22 mouse cellular contexts compared by ENCODE assay signal in the genomic region with DNA sequence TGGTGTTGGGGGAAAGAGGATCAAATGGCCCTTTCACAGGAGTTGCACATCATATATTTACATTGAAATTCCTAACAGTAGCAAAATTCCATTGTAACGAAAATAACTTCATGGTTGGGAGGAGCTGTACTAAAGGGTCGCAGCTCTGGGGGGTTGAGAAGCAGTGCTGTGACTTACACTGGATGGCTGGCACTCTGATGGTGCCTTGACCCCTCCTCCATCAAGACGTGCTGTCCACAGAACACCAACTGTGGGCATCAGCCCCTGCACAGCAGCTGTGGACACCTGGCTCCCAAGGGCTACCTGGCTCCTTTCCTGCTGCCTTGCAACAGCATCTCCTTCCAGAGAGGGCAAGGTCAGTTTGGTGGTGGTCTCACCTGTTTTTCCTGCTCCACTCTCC.
DNase-seq lines count a peak whose midpoint lies in the region; ATAC-seq and TF ChIP-seq lines count a peak whose summit lies in the region.
"Had no signal": no experiment of that assay in that cellular context is flagged by ENCODE, and none has a peak within 500 bp of the region (broad histone marks: within the 10 kb centered on the region; RNA-seq: fewer than 3 reads in every experiment).

No protein-coding gene starts in this region.

- DNase-seq in heart, adult 11 months: peak; percentile 83
- no peak for DNase-seq in heart, adult 2 months
- DNase-seq in kidney, adult 2 months: no peak
- no peak for DNase-seq in kidney, postnatal 4 days
- no peak for DNase-seq in kidney, postnatal 10 days
- DNase-seq: adrenal gland, adult 2 months; adrenal gland, adult 8-10 months; adrenal gland, postnatal 10 days; adrenal gland, postnatal 14 days; adrenal gland, postnatal 25 days; adrenal gland, postnatal 36 days; B cell, adult 2 months; cerebellum, adult 11 months; cerebellum, adult 11-12 months had no signal

- H3K9me3 ChIP-seq in kidney, embryonic 14.5 days (ENCODE audit: control insufficient read depth, low read length): no peaks in the 10 kb centered on the region
- H3K9me3 ChIP-seq in kidney, embryonic 15.5 days (replicated peaks): no peaks in the 10 kb centered on the region
- no peaks in the 10 kb centered on the region for H3K9me3 ChIP-seq in kidney, embryonic 16.5 days (ENCODE audit: low read length)
- H3K9me3 ChIP-seq: G1E had no signal

- intact Hi-C loops in heart, adult 2 months (cut with DNase I): no loop called here

- WGBS in heart, adult 2 months: 80% methylated on average over 3 of the region's 3 CpGs
- WGBS in kidney, embryonic 14.5 days: 53% methylated on average over 3 of the region's 3 CpGs
- 58% methylated on average over 3 of the region's 3 CpGs for WGBS in kidney, adult 2 months
- 61% methylated on average over 3 of the region's 3 CpGs for WGBS in kidney, embryonic 15.5 days
- 50% methylated on average over 3 of the region's 3 CpGs for WGBS in kidney, embryonic 16.5 days

- TF ChIP-seq CTCF in heart, adult 2 months (IDR thresholded peaks at IDR 0.05): no peak
- no peak for TF ChIP-seq CTCF in kidney, adult 2 months (conservative IDR thresholded peaks at IDR 0.05; ENCODE audit: insufficient read depth, insufficient read length, low read depth, low read length)

- peak; percentile 39; the same call in 1 of the 2 replicates for ATAC-seq in kidney, embryonic 14.5 days (ENCODE audit: low FRiP score, low TSS enrichment)
- ATAC-seq in kidney, embryonic 15.5 days (replicated peaks; ENCODE audit: low FRiP score): peak; percentile 54; the same call in 1 of the 2 replicates
- peak; percentile 65; the same call in 1 of the 2 replicates for ATAC-seq in kidney, embryonic 16.5 days (ENCODE audit: low FRiP score, low TSS enrichment)
- ATAC-seq: activated CD4-positive, CD25-positive, alpha-beta regulatory T cell, adult 4 months; CD4-positive, CD25-positive, alpha-beta regulatory T cell, adult 4 months; Patski had no signal

- no peaks in the 10 kb centered on the region for H3K79me2 ChIP-seq in heart, adult 2 months (replicated peaks; ENCODE audit: control insufficient read depth, insufficient read depth, low read length)

- TF ChIP-seq EP300 in heart, adult 2 months (IDR thresholded peaks at IDR 0.05; ENCODE audit: insufficient read depth, low read depth, low read length): no peak

- H3K9ac ChIP-seq in heart, adult 2 months (ENCODE audit: low read depth, low read length): no peak overlapping the region
- no peak overlapping the region for H3K9ac ChIP-seq in kidney, embryonic 14.5 days (ENCODE audit: low read depth, low read length)
- no peak overlapping the region for H3K9ac ChIP-seq in kidney, embryonic 15.5 days
- no peak overlapping the region for H3K9ac ChIP-seq in kidney, embryonic 16.5 days (replicated peaks; ENCODE audit: low read length)

- TF ChIP-seq POLR2A in heart, adult 2 months (IDR thresholded peaks at IDR 0.05; ENCODE audit: insufficient read depth, low read depth, low read length): no peak
- TF ChIP-seq POLR2A in kidney, adult 2 months (IDR thresholded peaks at IDR 0.05; ENCODE audit: low read depth, low read length): no peak

- H3K27ac ChIP-seq in heart, adult 2 months: no peak overlapping the region
- no peak overlapping the region for H3K27ac ChIP-seq in kidney, embryonic 14.5 days (ENCODE audit: low read depth, low read length)
- no peak overlapping the region for H3K27ac ChIP-seq in kidney, adult 2 months (ENCODE audit: insufficient read depth, low read depth, low read length)
- no peak overlapping the region for H3K27ac ChIP-seq in kidney, embryonic 15.5 days
- no peak overlapping the region for H3K27ac ChIP-seq in kidney, embryonic 16.5 days (ENCODE audit: low read length)

- H3K4me1 ChIP-seq in heart, adult 2 months (ENCODE audit: control insufficient read depth, insufficient read depth, low read length): peaks cover 9% of the 10 kb centered on the region
- peaks cover 3% of the 10 kb centered on the region; the same call in 1 of the 2 replicates for H3K4me1 ChIP-seq in kidney, embryonic 14.5 days (ENCODE audit: control insufficient read depth, insufficient read depth, low read length)
- H3K4me1 ChIP-seq in kidney, adult 2 months (ENCODE audit: control insufficient read depth, insufficient read depth, low read length): 0 out of 2 replicates have a peak, but pooled peaks cover 4% of the 10 kb centered on the region
- peaks cover 31% of the 10 kb centered on the region for H3K4me1 ChIP-seq in kidney, embryonic 15.5 days
- peaks cover 26% of the 10 kb centered on the region for H3K4me1 ChIP-seq in kidney, embryonic 16.5 days (ENCODE audit: insufficient read depth, low read length)

- peaks cover 10% of the 10 kb centered on the region for H3K36me3 ChIP-seq in heart, adult 2 months (ENCODE audit: control insufficient read depth, insufficient read depth, low read length)
- H3K36me3 ChIP-seq in kidney, embryonic 14.5 days (ENCODE audit: control insufficient read depth, insufficient read depth, low read length): peaks cover 3% of the 10 kb centered on the region; the same call in 1 of the 2 replicates
- H3K36me3 ChIP-seq in kidney, adult 2 months (ENCODE audit: control insufficient read depth, insufficient read depth, low read length): no peaks in the 10 kb centered on the region
- H3K36me3 ChIP-seq in kidney, embryonic 15.5 days: peaks cover 24% of the 10 kb centered on the region
- H3K36me3 ChIP-seq in kidney, embryonic 16.5 days (ENCODE audit: insufficient read depth, low read length): 0 out of 2 replicates have a peak, but pooled peaks cover 5% of the 10 kb centered on the region
- H3K36me3 ChIP-seq: G1E had no signal

- no peak overlapping the region for H3K4me3 ChIP-seq in heart, adult 2 months
- H3K4me3 ChIP-seq in kidney, embryonic 14.5 days (ENCODE audit: low read length): no peak overlapping the region
- no peak overlapping the region for H3K4me3 ChIP-seq in kidney, adult 2 months (ENCODE audit: insufficient read depth, low read depth, low read length)
- no peak overlapping the region for H3K4me3 ChIP-seq in kidney, embryonic 15.5 days (replicated peaks)
- H3K4me3 ChIP-seq in kidney, embryonic 16.5 days (ENCODE audit: low read length): no peak overlapping the region

- no peaks in the 10 kb centered on the region for H3K27me3 ChIP-seq in heart, adult 2 months (ENCODE audit: control insufficient read depth, insufficient read depth, low read length)
- H3K27me3 ChIP-seq in kidney, embryonic 14.5 days (ENCODE audit: control insufficient read depth, insufficient read depth, low read length): no peaks in the 10 kb centered on the region
- no peaks in the 10 kb centered on the region for H3K27me3 ChIP-seq in kidney, adult 2 months (replicated peaks; ENCODE audit: control insufficient read depth, insufficient read depth, low read length)
- H3K27me3 ChIP-seq in kidney, embryonic 15.5 days: no peaks in the 10 kb centered on the region
- no peaks in the 10 kb centered on the region for H3K27me3 ChIP-seq in kidney, embryonic 16.5 days (ENCODE audit: insufficient read depth, low read length)
- H3K27me3 ChIP-seq: CH12.LX, Patski had no signal

- H3K4me2 ChIP-seq in kidney, embryonic 14.5 days (replicated peaks; ENCODE audit: low read depth, low read length): no peak overlapping the region
- no peak overlapping the region for H3K4me2 ChIP-seq in kidney, embryonic 15.5 days
- no peak overlapping the region for H3K4me2 ChIP-seq in kidney, embryonic 16.5 days (replicated peaks; ENCODE audit: low read depth, low read length)
